Mouse (Mus musculus) olfactory bulb, adult 2 months (tissue): ENCODE results near the gene Spats2.

Experiments used
- CTCF ChIP-seq: fragments of 200-500 bp; IDR thresholded peaks from 2 replicates; pipeline ENCODE4 v1.5.1; 2012; ENCODE audit warnings: low read depth, mild to moderate bottlenecking, low read length, moderate library complexity; ENCODE audit not compliant: insufficient read depth
- POLR2A ChIP-seq: fragments of 200-500 bp; IDR thresholded peaks from 2 replicates; pipeline ENCODE4 v1.6.1; 2012; ENCODE audit warnings: mild to moderate bottlenecking, low read depth, low read length, moderate library complexity; ENCODE audit not compliant: insufficient read depth

- TF ChIP-seq POLR2A (no peak), CTCF (no peak)
Measured at GRCm38 (mm10) chr15:99254477-99255005, 128.8 kb downstream of the Spats2 start.
